Mouse (Mus musculus) midbrain, postnatal 0 days (tissue): Measurements from ENCODE around the gene Csk. TPM values are rescaled to one million over a fixed set of nuclear protein-coding genes. Genes with fewer than 3 reads are reported as not detected.

Experiments used
- ATAC-seq: fragments of 200-750 bp; cut with Nextera tagmentation; 2 replicates; pipeline ENCODE4 v1.8.0; 2017; ENCODE audit warnings: moderate number of reproducible peaks, mild to moderate bottlenecking, moderate TSS enrichment, moderate library complexity; ENCODE audit not compliant: low FRiP score
- DNase-seq: peaks from one replicate; pipeline ENCODE4 v3.0.0-alpha.2; 2015; ENCODE audit warnings: low spot score
- H3K27ac ChIP-seq: fragments of 300-500 bp; sonication (generic); 2 replicates; pipeline ENCODE4 v1.5.1; 2014; ENCODE audit warnings: low read depth, mild to moderate bottlenecking, low read length, mixed read lengths
- H3K27me3 ChIP-seq: fragments of 300-500 bp; sonication (generic); 2 replicates; pipeline ENCODE4 v1.6.1; 2014; ENCODE audit warnings: low read length, control low read depth, mixed read lengths; ENCODE audit not compliant: insufficient read depth
- H3K36me3 ChIP-seq: fragments of 300-500 bp; sonication (generic); 2 replicates; pipeline ENCODE4 v1.6.1; 2014; ENCODE audit warnings: low read length, control low read depth, mixed read lengths; ENCODE audit not compliant: insufficient read depth
- H3K4me1 ChIP-seq: fragments of 300-500 bp; sonication (generic); 2 replicates; pipeline ENCODE4 v1.6.1; 2014; ENCODE audit warnings: mild to moderate bottlenecking, control low read depth, antibody characterized with exemption, low read length, mixed read lengths; ENCODE audit not compliant: insufficient read depth
- H3K4me2 ChIP-seq: fragments of 300-500 bp; sonication (generic); 2 replicates; pipeline ENCODE4 v1.6.1; 2014; ENCODE audit warnings: low read depth, mild to moderate bottlenecking, low read length, mixed read lengths; ENCODE audit not compliant: poor library complexity, severe bottlenecking
- H3K4me3 ChIP-seq: fragments of 300-500 bp; sonication (generic); 2 replicates; pipeline ENCODE4 v1.5.1; 2014; ENCODE audit warnings: low read depth, mild to moderate bottlenecking, low read length, moderate library complexity
- H3K9ac ChIP-seq: fragments of 300-500 bp; sonication (generic); replicated peaks from 2 replicates; pipeline ENCODE4 v1.6.1; 2014; ENCODE audit warnings: mild to moderate bottlenecking, low read length, moderate library complexity, mixed read lengths; ENCODE audit not compliant: poor library complexity, severe bottlenecking
- H3K9me3 ChIP-seq: fragments of 300-500 bp; sonication (generic); 2 replicates; pipeline ENCODE4 v1.6.1; 2016; ENCODE audit warnings: low read length, control low read depth
- CTCF ChIP-seq: IDR thresholded peaks from 2 replicates; pipeline ENCODE4 v1.5.1; 2016; ENCODE audit warnings: antibody characterized with exemption, mild to moderate bottlenecking
- WGBS: fragments of 180-500 bp; shearing (Covaris S2); extraction: QIAGEN DNeasy Blood & Tissue Kit; methylation state at CpG from one replicate; pipeline ENCODE4 v1.1.7; 2014; 5-methylcytosine and 5-hydroxymethylcytosine counted together
- polyA plus RNA-seq: library from polyadenylated mRNA; unstranded; fragments of >200 nt; fragmentation: Nextera tagmentation; extraction: Ambion mirVana; gene quantifications from 2 replicates; pipeline ENCODE4 v1.2.1, GENCODE M21; 2015
- total RNA-seq: library from RNA; depleted of rRNA; stranded (reverse); fragments of >200 nt; gene quantifications from 2 replicates; pipeline ENCODE4 v1.2.3, GENCODE M21; 2014

Gene Csk
- total and polyA plus RNA-seq, 2 experiments from 2014 or later: 45.5 to 152 TPM

GRCm38 (mm10) chr9:57656631-57657350 is 3.4 kb upstream of the Csk start:
- H3K4me2 ChIP-seq: no peak overlapping the region
- H3K4me1 ChIP-seq: no peaks in the 10 kb centered on the region
- DNase-seq: no peak
- no peak overlapping the region for H3K4me3 ChIP-seq
- H3K9me3 ChIP-seq: no peaks in the 10 kb centered on the region
- WGBS: 89% methylated on average over 19 of the region's 19 CpGs
- no peaks in the 10 kb centered on the region for H3K36me3 ChIP-seq
- H3K27ac ChIP-seq: no peak overlapping the region
- ATAC-seq: no peak
- no peak for TF ChIP-seq CTCF
- no peak overlapping the region for H3K9ac ChIP-seq
- H3K27me3 ChIP-seq: no peaks in the 10 kb centered on the region; the same call in 1 of the 2 replicates

- DNase-seq: peak; percentile 95
- WGBS: 2% methylated on average over 11 of the region's 11 CpGs
- Histone ChIP-seq H3K9me3 (no peaks in the 10 kb centered on the region), H3K27me3 (no peaks in the 10 kb centered on the region; the same call in 1 of the 2 replicates), H3K4me1 (no peaks in the 10 kb centered on the region), H3K36me3 (no peaks in the 10 kb centered on the region), H3K9ac (0 out of 2 replicates have a peak overlapping the region, but pooled peaks have one; percentile 24), H3K27ac (no peak overlapping the region), H3K4me2 (peak overlapping the region; percentile 30; the same call in 1 of the 2 replicates), H3K4me3 (no peak overlapping the region)
- ATAC-seq: peak; percentile 39; the same call in 1 of the 2 replicates
- peak; percentile 97 for TF ChIP-seq CTCF
These were observed 2.3 kb upstream of the Csk start for GRCm38 (mm10) chr9:57655749-57656148.

- ATAC-seq: no peak
- no peaks in the 10 kb centered on the region for H3K9me3 ChIP-seq
- 100% methylated on average over 1 of the region's 1 CpGs for WGBS
These were observed 1.5 kb upstream of the Csk start for GRCm38 (mm10) chr9:57654966-57655365.

GRCm38 (mm10) chr9:57652855-57653254 is 576 bp downstream of the Csk start:
- H3K9ac ChIP-seq: no peak overlapping the region
- no peak for DNase-seq

More at GRCm38 (mm10) chr9:57654966-57655365, 1.5 kb upstream of the Csk start:
- no peak for DNase-seq
- Histone ChIP-seq H3K27ac (no peak overlapping the region), H3K4me1 (no peaks in the 10 kb centered on the region), H3K27me3 (no peaks in the 10 kb centered on the region; the same call in 1 of the 2 replicates), H3K4me2 (no peak overlapping the region), H3K9ac (no peak overlapping the region), H3K4me3 (no peak overlapping the region), H3K36me3 (no peaks in the 10 kb centered on the region)
- no peak for TF ChIP-seq CTCF

GRCm38 (mm10) chr9:57652351-57652750 is 1.1 kb downstream of the Csk start:
- WGBS: 60% methylated on average over 9 of the region's 9 CpGs
- no peak for ATAC-seq

More at GRCm38 (mm10) chr9:57652855-57653254, 576 bp downstream of the Csk start:
- no peaks in the 10 kb centered on the region for H3K4me1 ChIP-seq
- H3K27ac ChIP-seq: no peak overlapping the region
- H3K36me3 ChIP-seq: no peaks in the 10 kb centered on the region
- no peak for ATAC-seq
- no peaks in the 10 kb centered on the region; the same call in 1 of the 2 replicates for H3K27me3 ChIP-seq
- no peak overlapping the region for H3K4me3 ChIP-seq
- H3K9me3 ChIP-seq: no peaks in the 10 kb centered on the region
- H3K4me2 ChIP-seq: no peak overlapping the region
- no peak for TF ChIP-seq CTCF
- WGBS: 14% methylated on average over 3 of the region's 3 CpGs

GRCm38 (mm10) chr9:57650786-57651311 is 2.6 kb downstream of the Csk start:
- 24% methylated on average over 6 of the region's 6 CpGs for WGBS
- no peaks in the 10 kb centered on the region for H3K9me3 ChIP-seq
- H3K36me3 ChIP-seq: no peaks in the 10 kb centered on the region
- DNase-seq (peak; percentile 78), ATAC-seq (no peak; the same call in 1 of the 2 replicates)
- H3K4me2 ChIP-seq: no peak overlapping the region
- H3K9ac ChIP-seq: no peak overlapping the region
- TF ChIP-seq CTCF: no peak
- H3K4me1 ChIP-seq: no peaks in the 10 kb centered on the region
- no peaks in the 10 kb centered on the region; the same call in 1 of the 2 replicates for H3K27me3 ChIP-seq
- H3K4me3 ChIP-seq: no peak overlapping the region
- H3K27ac ChIP-seq: no peak overlapping the region

More at GRCm38 (mm10) chr9:57652351-57652750, 1.1 kb downstream of the Csk start:
- Histone ChIP-seq H3K4me2 (no peak overlapping the region), H3K9ac (no peak overlapping the region), H3K27ac (no peak overlapping the region), H3K36me3 (no peaks in the 10 kb centered on the region), H3K9me3 (no peaks in the 10 kb centered on the region), H3K4me1 (no peaks in the 10 kb centered on the region), H3K4me3 (no peak overlapping the region), H3K27me3 (no peaks in the 10 kb centered on the region; the same call in 1 of the 2 replicates)
- TF ChIP-seq CTCF: no peak
- no peak for DNase-seq
